Comparison of ENCODE assay signal across 13 mouse cellular contexts in genomic region chr4:149942831-149943741, GRCm38 (mm10). TPM values are rescaled to one million over a fixed set of nuclear protein-coding genes. Genes with fewer than 3 reads are reported as not detected.
DNase-seq lines count a peak whose midpoint lies in the region; ATAC-seq and TF ChIP-seq lines count a peak whose summit lies in the region.
"Had no signal": no experiment of that assay in that cellular context is flagged by ENCODE, and none has a peak within 500 bp of the region (broad histone marks: within the 10 kb centered on the region; RNA-seq: fewer than 3 reads in every experiment).

No protein-coding gene starts in this region.

- H3K27me3 ChIP-seq in hindbrain, postnatal 0 days (ENCODE audit: insufficient read depth, low read length), result no peaks in the 10 kb centered on the region
- no peaks in the 10 kb centered on the region for H3K27me3 ChIP-seq in small intestine, adult 2 months (ENCODE audit: control insufficient read depth, insufficient read depth, low read length)

- no peaks in the 10 kb centered on the region for H3K9me3 ChIP-seq in hindbrain, postnatal 0 days (ENCODE audit: low read length)

- H3K4me2 ChIP-seq in hindbrain, postnatal 0 days (ENCODE audit: low read depth, low read length), result no peak overlapping the region

- no peak for TF ChIP-seq POLR2A in small intestine, adult 2 months (IDR thresholded peaks at IDR 0.05; ENCODE audit: low read depth, low read length)

- WGBS in hindbrain, postnatal 0 days, result 44% methylated on average over 10 of the region's 10 CpGs
- WGBS in small intestine, adult 2 months, result 15% methylated on average over 10 of the region's 10 CpGs

- DNase-seq in cerebellum, adult 18-20 months, result peak; percentile 40 to 44
- DNase-seq in cerebellum, postnatal 4 days (ENCODE audit: low spot score in 2 of 2), result no peak
- no peak for DNase-seq in layer of hippocampus, adult 2 months (ENCODE audit: low spot score in 2 of 2)
- no peak for DNase-seq in layer of hippocampus, adult 8-10 months (ENCODE audit: low spot score in 2 of 2)
- no peak for DNase-seq in hindbrain, postnatal 0 days (ENCODE audit: low spot score)
- no peak for DNase-seq in natural killer cell, adult 2 months (ENCODE audit: low spot score in 2 of 2)
- DNase-seq in embryo, embryonic 10.5 days (ENCODE audit: low spot score), result no peak
- DNase-seq: adrenal gland, postnatal 10 days; embryo, embryonic 11 days; kidney, adult 11 months; lung, adult 2 months had no signal

- no peak for ATAC-seq in hindbrain, postnatal 0 days

- no peaks in the 10 kb centered on the region for H3K36me3 ChIP-seq in hindbrain, postnatal 0 days (ENCODE audit: insufficient read depth, low read length)
- no peaks in the 10 kb centered on the region for H3K36me3 ChIP-seq in small intestine, adult 2 months (ENCODE audit: control insufficient read depth, insufficient read depth, low read length)

- no peak for TF ChIP-seq CTCF in layer of hippocampus, adult 2 months (conservative IDR thresholded peaks at IDR 0.05)
- TF ChIP-seq CTCF in hindbrain, postnatal 0 days (IDR thresholded peaks at IDR 0.05; ENCODE audit: low read depth), result no peak
- TF ChIP-seq CTCF in small intestine, adult 2 months (IDR thresholded peaks at IDR 0.05; ENCODE audit: extremely low read depth, insufficient read length, insufficient replicate concordance, low read depth, low read length), result no peak

- H3K9ac ChIP-seq in hindbrain, postnatal 0 days (replicated peaks; ENCODE audit: low read length), result no peak overlapping the region

- peaks cover 11% of the 10 kb centered on the region for H3K4me1 ChIP-seq in hindbrain, postnatal 0 days (ENCODE audit: insufficient read depth, low read length)
- peaks cover 26% of the 10 kb centered on the region for H3K4me1 ChIP-seq in small intestine, adult 2 months (ENCODE audit: control insufficient read depth, insufficient read depth, insufficient read length, low read length)

- peak overlapping the region; percentile 11; the same call in 1 of the 2 replicates for H3K27ac ChIP-seq in layer of hippocampus, adult 2 months
- H3K27ac ChIP-seq in hindbrain, postnatal 0 days, result 0 out of 2 replicates have a peak overlapping the region, but pooled peaks have one; percentile 36
- peak overlapping the region; percentile 26; the same call in 1 of the 2 replicates for H3K27ac ChIP-seq in small intestine, adult 2 months (ENCODE audit: insufficient read depth, low read depth, low read length)

- H3K4me3 ChIP-seq in layer of hippocampus, adult 2 months, result peak overlapping the region; percentile 6; the same call in 1 of the 2 replicates
- no peak overlapping the region for H3K4me3 ChIP-seq in hindbrain, postnatal 0 days (ENCODE audit: low read length)
- H3K4me3 ChIP-seq in small intestine, adult 2 months (ENCODE audit: low read depth, low read length), result no peak overlapping the region

RNA-seq across cellular contexts. Expression of gene Spsb1, which starts 11.8 kb away (rescaled TPM):
- total RNA-seq in layer of hippocampus, adult 2 months (2021), result 10 to 100 TPM; 30.3 to 33.3 TPM
- 10 to 100 TPM; 19.4 to 41.1 (median 33.3) TPM for total RNA-seq in layer of hippocampus, adult 8-10 months (2022)
- 13.7 and 18.4 TPM in 2 replicates for total RNA-seq in hindbrain, postnatal 0 days (2014; rRNA removed)
- polyA plus RNA-seq in hindbrain, postnatal 0 days (2015; fragmentation: Nextera tagmentation; extraction: Ambion mirVana), result 8.9 and 9.2 TPM in 2 replicates
- polyA plus RNA-seq in small intestine, adult 2 months (2012; rRNA removed), result 17.4 and 27.3 TPM in 2 replicates
- total RNA-seq: megakaryocyte-erythroid progenitor cell, adult 5-6 weeks had no signal

Comparison
In these comparisons a context has a peak if more than half of its experiments do, and no peak if none do; other contexts are left out.
1. DNase-seq: peak in cerebellum, adult 18-20 months (2 of 2); none in cerebellum, postnatal 4 days (0 of 2), layer of hippocampus, adult 2 months (0 of 2), layer of hippocampus, adult 8-10 months (0 of 2), hindbrain, postnatal 0 days (single experiment), natural killer cell, adult 2 months (0 of 2) and embryo, embryonic 10.5 days (single experiment).
2. Peak in every context shown above with its lines, with median percentiles within 50 percentile points of each other: H3K27ac ChIP-seq.